Mouse (Mus musculus): ENCODE measurements around the gene Pde4c.

DNA sequence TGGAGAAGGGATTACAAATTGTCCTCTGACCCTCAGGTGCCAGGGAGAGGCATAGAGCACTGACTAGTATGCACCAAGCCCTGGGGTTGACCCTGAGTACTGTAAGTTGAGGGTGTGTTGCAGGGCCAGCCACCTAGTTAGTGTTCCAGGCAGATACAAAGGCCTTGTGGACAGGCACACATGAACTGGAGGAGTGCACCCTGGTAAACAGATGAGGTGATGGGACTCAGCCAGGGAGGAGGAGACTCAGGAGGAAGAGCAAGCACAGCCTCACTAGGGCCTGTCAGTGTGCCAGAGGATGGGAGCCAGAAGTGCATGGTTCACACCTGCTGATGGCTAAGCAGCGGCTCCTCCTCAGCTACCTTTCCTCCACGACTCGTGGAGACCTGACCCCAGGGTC lies 43.5 kb upstream of the Pde4c start:
- TF ChIP-seq CTCF (conservative IDR thresholded peaks at IDR 0.05 in 1 of 2, IDR thresholded peaks at IDR 0.05 in 1 of 2; ENCODE audit: low read depth in 2 of 2, low read length in 2 of 2) = no peak
- TF ChIP-seq MAZ (IDR thresholded peaks at IDR 0.05; ENCODE audit: low read depth, low read length) = no peak
- TF ChIP-seq POLR2A (IDR thresholded peaks at IDR 0.05; ENCODE audit: low read depth, low read length) = no peak
- no peak for TF ChIP-seq ZC3H11A (IDR thresholded peaks at IDR 0.05; ENCODE audit: low read depth, low read length)
- no peak for TF ChIP-seq JUN (IDR thresholded peaks at IDR 0.05; ENCODE audit: insufficient read depth, low read depth, low read length)
- no peak for TF ChIP-seq EP300 (IDR thresholded peaks at IDR 0.05; ENCODE audit: low read length)
- no peak for TF ChIP-seq USF1 (IDR thresholded peaks at IDR 0.05; ENCODE audit: low read depth, low read length)
- no peak for TF ChIP-seq HCFC1 (IDR thresholded peaks at IDR 0.05; ENCODE audit: low read depth, low read length)
- no peak for TF ChIP-seq ZNF384 (IDR thresholded peaks at IDR 0.05; ENCODE audit: low read depth, low read length)

All from CH12.LX (cell line).